Mouse (Mus musculus) Patski (cell line): Measurements from ENCODE around the gene Suds3. TPM values are rescaled to one million over a fixed set of nuclear protein-coding genes. Genes with fewer than 3 reads are reported as not detected.
A peak's percentile ranks its signal among the peaks of the same experiment; 100 is the strongest.

Experiments
- ATAC-seq: fragments of 100-300 bp; one replicate; pipeline ENCODE4 v1.8.0; 2021
- CTCF ChIA-PET: fragments of 350-600 bp; sonication (Branson Sonifier 250); formaldehyde crosslinking; loops from one replicate; lab custom pipeline; 2022; ENCODE audit warnings: inconsistent platforms; lab: Charles Lee
- POLR2A ChIA-PET: fragments of 350-600 bp; sonication (Branson Sonifier 250); formaldehyde crosslinking; loops from one replicate; lab custom pipeline; 2022; ENCODE audit warnings: antibody characterized with exemption, inconsistent platforms; lab: Charles Lee
- DNase-seq: peaks from one replicate; pipeline ENCODE4 v3.0.0-alpha.2; 2011; ENCODE audit warnings: low read depth, low spot score
- H3K27me3 ChIP-seq: fragments of 371-371 bp; one replicate; pipeline ENCODE4 v1.5.1; 2021
- CTCF ChIP-seq: fragments of 100-300 bp; IDR thresholded peaks from one replicate; pipeline ENCODE4 v1.5.1; 2021
- in situ Hi-C: fragments of 300-500 bp; cut with MboI; formaldehyde crosslinking; loops from 3 replicates; pipeline ENCODE4 v1.11.1; 2018; ENCODE audit warnings: low pct_unique_long_range_greater_than_20kb, mixed read lengths
- polyA plus RNA-seq: library from polyadenylated mRNA; unstranded; gene quantifications from one replicate; pipeline ENCODE4 v1.2.3, GENCODE M21; 2021

Suds3 gene
- polyA plus RNA-seq, 1 experiment from 2014 or later: 113 TPM

- POLR2A ChIA-PET: no interaction called here
- CTCF ChIA-PET: interaction anchor here (1.1 kb wide), 1 partner anchor 169 kb away, joined by 3 read pairs; no protein-coding TSS in a partner anchor
Observed at GRCm38 (mm10) chr5:117136570-117136969, 20.7 kb upstream of the Suds3 start.

GRCm38 (mm10) chr5:117135869-117136268 lies 20.0 kb upstream of the Suds3 start:
- TF ChIP-seq CTCF: no peak
- H3K27me3 ChIP-seq: no peaks in the 10 kb centered on the region
- CTCF ChIA-PET: interaction anchor here (1.1 to 1.4 kb wide), 3 partner anchors 19 to 169 kb away, joined by 3 read pairs; no protein-coding TSS in a partner anchor
- in situ Hi-C loops: no loop called here
- POLR2A ChIA-PET: interaction anchor here (0.6 to 1.2 kb wide), 3 partner anchors 8 to 105 kb away, joined by 3 to 4 read pairs (median 3); no protein-coding TSS in a partner anchor
- no peak for DNase-seq
- no peak for ATAC-seq

More at GRCm38 (mm10) chr5:117136570-117136969, 20.7 kb upstream of the Suds3 start:
- TF ChIP-seq CTCF: no peak
- ATAC-seq (no peak), DNase-seq (no peak)
- H3K27me3 ChIP-seq: no peaks in the 10 kb centered on the region
- in situ Hi-C loops: no loop called here

DNA sequence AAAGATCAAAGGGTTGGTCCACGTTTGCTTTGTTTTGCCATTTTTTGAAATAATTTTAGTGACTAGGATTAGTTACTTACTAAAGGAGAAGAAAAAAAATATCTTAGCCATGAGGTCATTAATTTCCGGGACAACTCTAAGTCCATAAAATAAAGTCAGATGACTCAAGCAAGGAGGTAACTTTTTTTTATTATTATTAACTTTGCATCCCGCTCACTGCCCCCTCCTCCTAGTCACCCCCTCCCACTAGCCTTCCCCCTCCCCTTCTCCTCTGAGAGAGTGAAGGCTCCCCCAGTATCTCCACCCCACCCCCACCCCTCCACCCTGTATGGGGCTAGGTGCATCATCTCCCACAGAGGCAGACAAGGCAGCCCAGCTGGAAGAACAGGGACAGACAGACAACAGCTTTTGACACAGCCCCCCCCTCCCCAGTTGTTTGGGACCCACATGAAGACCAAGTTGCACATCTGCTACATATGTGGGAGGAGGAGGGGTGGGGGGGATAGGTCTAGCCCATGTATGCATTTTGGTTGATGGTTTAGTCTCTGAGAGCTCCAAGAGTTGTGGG lies 19.1 kb upstream of the Suds3 start:
- DNase-seq: no peak
- H3K27me3 ChIP-seq: no peaks in the 10 kb centered on the region
- peak; percentile 53 for ATAC-seq
- POLR2A ChIA-PET: interaction anchor here (1.1 to 1.2 kb wide), 2 partner anchors 9 to 23 kb away, joined by 3 read pairs; no protein-coding TSS in a partner anchor
- no peak for TF ChIP-seq CTCF
- CTCF ChIA-PET: interaction anchor here (0.8 to 1.6 kb wide), 8 partner anchors 9 to 105 kb away, joined by 3 to 4 read pairs (median 4); no protein-coding TSS in a partner anchor
- in situ Hi-C loops: no loop called here

- DNase-seq: no peak
- CTCF ChIA-PET: interaction anchor here (0.8 to 1.6 kb wide), 7 partner anchors 10 to 52 kb away, joined by 3 to 4 read pairs (median 4); no protein-coding TSS in a partner anchor
- POLR2A ChIA-PET: interaction anchor here (0.5 to 1.2 kb wide), 2 partner anchors 24 to 144 kb away, joined by 3 read pairs; no protein-coding TSS in a partner anchor
Observed at GRCm38 (mm10) chr5:117134066-117134888, 18.4 kb upstream of the Suds3 start.

GRCm38 (mm10) chr5:117133446-117134065 lies 17.6 kb upstream of the Suds3 start:
- CTCF ChIA-PET: interaction anchor here (1.6 kb wide), 1 partner anchor 10 kb away, joined by 4 read pairs; no protein-coding TSS in a partner anchor
- DNase-seq: no peak
- TF ChIP-seq CTCF: no peak
- in situ Hi-C loops: no loop called here
- POLR2A ChIA-PET: interaction anchor here (0.5 to 0.7 kb wide), 2 partner anchors 19 to 145 kb away, joined by 3 to 4 read pairs; no protein-coding TSS in a partner anchor
- H3K27me3 ChIP-seq: no peaks in the 10 kb centered on the region
- no peak for ATAC-seq

More at GRCm38 (mm10) chr5:117134066-117134888, 18.4 kb upstream of the Suds3 start:
- TF ChIP-seq CTCF: no peak
- H3K27me3 ChIP-seq: no peaks in the 10 kb centered on the region
- ATAC-seq: peak; percentile 31
- in situ Hi-C loops: no loop called here

DNA sequence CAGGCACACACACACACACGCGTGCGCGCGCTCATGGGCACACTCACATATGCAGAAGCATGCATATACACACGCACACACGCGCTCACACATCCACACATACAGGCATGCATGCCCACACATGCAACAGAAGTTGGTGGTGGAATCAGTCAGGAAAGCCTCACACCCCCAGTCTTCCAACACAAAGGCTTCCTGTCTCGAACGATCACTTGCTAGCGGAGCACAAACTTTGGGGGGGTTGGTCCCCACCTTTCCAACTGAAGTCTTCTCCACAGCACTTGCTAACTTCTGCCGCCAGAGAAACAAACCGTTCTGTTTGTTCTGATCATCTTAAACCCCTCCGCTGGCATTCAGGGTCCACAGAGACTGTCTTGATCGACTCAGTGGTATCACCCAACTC lies 14.8 kb upstream of the Suds3 start:
- H3K27me3 ChIP-seq: no peaks in the 10 kb centered on the region
- no peak for DNase-seq
- in situ Hi-C loops: no loop called here
- no peak for TF ChIP-seq CTCF
- ChIA-PET POLR2A (no interaction called here), CTCF (no interaction called here)
- no peak for ATAC-seq

DNA sequence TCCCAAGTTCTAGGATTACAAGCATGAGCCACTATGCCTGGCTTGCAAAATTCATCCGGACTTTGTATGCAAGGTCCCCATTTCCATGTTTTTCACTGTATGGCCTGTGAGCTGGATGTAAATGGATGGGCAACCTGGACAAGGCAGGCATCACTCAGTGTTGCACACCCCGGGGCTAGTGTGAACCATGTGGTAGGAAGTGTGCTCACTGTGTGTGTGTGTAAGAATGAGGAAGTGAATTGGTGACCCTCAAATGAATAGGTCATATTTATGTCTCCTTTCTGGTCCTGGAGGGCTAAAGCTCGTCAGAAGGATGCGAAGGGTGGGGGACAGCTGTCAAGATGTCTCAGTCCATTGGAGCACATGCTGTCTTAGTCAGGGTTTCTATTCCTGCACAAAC lies 11.1 kb upstream of the Suds3 start:
- ATAC-seq (no peak), DNase-seq (no peak)
- in situ Hi-C loops: no loop called here
- CTCF ChIA-PET: interaction anchor here (0.6 to 1.0 kb wide), 3 partner anchors 11 to 38 kb away, joined by 3 read pairs; no protein-coding TSS in a partner anchor
- POLR2A ChIA-PET: no interaction called here
- no peak for TF ChIP-seq CTCF
- H3K27me3 ChIP-seq: no peaks in the 10 kb centered on the region

- TF ChIP-seq CTCF: no peak
Observed at GRCm38 (mm10) chr5:117125482-117126346, 9.8 kb upstream of the Suds3 start.

DNA sequence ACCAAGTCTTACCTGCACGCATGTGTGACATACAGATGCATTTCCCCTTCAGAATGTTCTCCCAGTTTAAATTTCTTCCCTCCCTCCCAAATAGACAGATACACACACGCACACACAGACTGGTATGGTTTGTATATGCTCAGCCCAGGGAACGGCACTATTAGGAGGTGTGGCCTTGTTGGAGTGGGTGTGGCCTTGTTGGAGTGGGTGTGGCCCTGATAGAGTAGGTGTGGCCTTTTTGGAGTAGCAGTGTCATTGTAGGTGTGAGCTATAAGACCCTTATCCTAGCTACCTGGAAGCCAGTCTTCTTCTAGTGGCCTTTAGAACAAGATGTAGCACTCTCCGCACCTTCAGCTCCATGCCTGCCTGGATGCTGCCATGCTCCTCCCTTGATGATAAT lies 7.9 kb upstream of the Suds3 start:
- no peak for ATAC-seq

More at GRCm38 (mm10) chr5:117125482-117126346, 9.8 kb upstream of the Suds3 start:
- ATAC-seq (peak; percentile 18), DNase-seq (no peak)
- ChIA-PET CTCF (interaction anchor here (0.8 kb wide), 1 partner anchor 13 kb away, joined by 3 read pairs; no protein-coding TSS in a partner anchor), POLR2A (no interaction called here)
- in situ Hi-C loops: no loop called here
- no peaks in the 10 kb centered on the region for H3K27me3 ChIP-seq

More for the DNA sequence above, 7.9 kb upstream of the Suds3 start:
- DNase-seq: no peak
- ChIA-PET CTCF (no interaction called here), POLR2A (no interaction called here)
- TF ChIP-seq CTCF: no peak
- no peaks in the 10 kb centered on the region for H3K27me3 ChIP-seq
- in situ Hi-C loops: no loop called here
